Mouse (Mus musculus) spleen, adult 2 months (tissue): ENCODE data around the gene Krtap3-2.

Experiments used
- CTCF ChIP-seq: fragments of 200-500 bp; IDR thresholded peaks from 2 replicates; pipeline ENCODE4 v1.5.1; 2011; ENCODE audit warnings: mild to moderate bottlenecking, inconsistent platforms; ENCODE audit not compliant: insufficient read depth, insufficient read length, insufficient replicate concordance; ENCODE audit errors: extremely low read depth
- POLR2A ChIP-seq: fragments of 200-500 bp; IDR thresholded peaks from 2 replicates; pipeline ENCODE4 v1.6.1; 2011; ENCODE audit warnings: low read depth, low read length, inconsistent platforms

DNA sequence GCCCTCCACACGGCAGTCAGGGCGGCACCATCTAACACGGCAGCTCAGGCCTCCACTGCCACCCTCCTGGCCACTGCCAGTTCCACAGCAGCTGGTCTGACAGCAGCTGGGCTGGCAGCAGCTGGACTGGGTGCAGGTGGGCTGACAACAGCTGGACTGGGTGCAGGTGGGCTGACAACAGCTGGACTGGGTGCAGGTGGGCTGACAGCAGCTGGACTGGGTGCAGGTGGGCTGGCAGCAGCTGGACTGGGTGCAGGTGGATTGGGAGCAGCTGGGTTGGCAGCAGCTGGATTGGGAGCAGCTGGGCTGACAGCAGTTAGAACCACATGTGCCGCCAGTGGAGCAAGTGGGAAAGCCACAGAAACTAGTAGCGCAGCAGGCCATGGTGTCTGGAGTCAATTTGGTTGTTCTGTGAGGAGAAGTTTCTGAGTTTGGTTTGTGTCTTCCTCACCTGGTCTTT, 26.6 kb upstream of the Krtap3-2 start, which contains the start of gene Krtap1-4:
- no peak for TF ChIP-seq CTCF
- no peak for TF ChIP-seq POLR2A
